Mouse (Mus musculus) embryonic fibroblast, embryonic 13.5 days (primary cell): ENCODE results near the gene Nlgn2.
A peak's percentile ranks its signal among the peaks of the same experiment; 100 is the strongest.

ENCODE experiments used
- CTCF ChIP-seq: IDR thresholded peaks from 2 replicates; pipeline ENCODE4 v1.5.1; 2011; ENCODE audit warnings: mild to moderate bottlenecking, control low read depth, low read length, moderate library complexity, borderline replicate concordance; ENCODE audit not compliant: insufficient read depth
- POLR2A ChIP-seq: IDR thresholded peaks from 2 replicates; pipeline ENCODE4 v1.6.1; 2011; ENCODE audit warnings: low read depth, mild to moderate bottlenecking, control low read depth, low read length, moderate library complexity

DNA sequence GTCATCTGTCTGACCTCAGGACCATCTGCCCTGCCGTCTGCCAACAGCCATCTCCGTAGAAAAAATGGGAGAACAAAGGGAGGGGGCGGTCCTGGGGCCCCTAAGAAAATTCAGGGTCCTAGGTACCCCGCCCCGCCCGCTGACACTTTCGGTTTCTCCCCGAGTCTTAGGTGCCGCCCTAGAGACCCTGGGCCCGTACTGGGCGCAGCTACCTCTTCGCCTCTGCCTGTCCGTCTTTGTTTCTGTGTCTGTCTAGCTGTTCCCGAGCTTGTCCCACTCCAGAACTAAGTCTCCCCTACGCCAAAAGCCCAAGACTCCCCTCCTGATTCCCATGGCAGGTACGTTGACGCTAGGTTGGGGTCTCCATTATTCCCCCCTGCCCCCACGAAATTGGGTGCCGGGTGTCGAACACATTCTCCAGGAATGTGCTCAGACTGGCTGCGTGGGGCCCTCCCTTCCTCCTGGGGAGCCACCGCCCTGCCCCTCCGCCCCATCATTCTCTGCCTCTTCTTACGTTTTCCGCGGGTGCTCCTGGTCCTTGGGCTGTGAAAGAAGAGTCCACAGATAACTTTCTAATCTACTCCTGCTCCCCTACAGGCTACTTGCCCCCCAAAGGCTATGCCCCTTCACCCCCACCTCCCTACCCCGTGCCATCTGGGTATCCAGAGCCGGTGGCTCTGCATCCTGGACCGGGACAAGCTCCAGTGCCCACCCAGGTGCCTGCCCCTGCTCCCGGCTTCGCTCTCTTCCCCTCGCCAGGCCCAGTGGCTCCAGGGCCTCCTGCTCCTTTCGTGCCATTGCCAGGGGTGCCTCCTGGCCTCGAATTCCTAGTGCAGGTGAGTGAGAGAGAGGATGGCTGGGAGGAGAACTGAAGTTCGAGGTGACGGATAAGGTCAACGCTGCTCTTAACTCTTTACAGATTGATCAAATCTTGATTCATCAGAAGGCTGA lies 9.4 kb upstream of the Nlgn2 start:
- TF ChIP-seq POLR2A (peak; percentile 56; the same call in 1 of the 2 replicates), CTCF (no peak)
